Mouse (Mus musculus) limb, embryonic 15.5 days (tissue): ENCODE results near the gene Sdc1. TPM values are rescaled to one million over a fixed set of nuclear protein-coding genes. Genes with fewer than 3 reads are reported as not detected.
A peak's percentile ranks its signal among the peaks of the same experiment; 100 is the strongest.

Experiments
- ATAC-seq: fragments of 200-750 bp; cut with Nextera tagmentation; 2 replicates; pipeline ENCODE4 v1.8.0; 2017; ENCODE audit warnings: low read depth, moderate TSS enrichment; ENCODE audit not compliant: insufficient number of reproducible peaks, low FRiP score, low TSS enrichment
- H3K27ac ChIP-seq: fragments of 300-500 bp; sonication (generic); 2 replicates; pipeline ENCODE4 v1.5.1; 2015; ENCODE audit warnings: moderate library complexity, mild to moderate bottlenecking, inconsistent platforms
- H3K27me3 ChIP-seq: fragments of 300-500 bp; sonication (generic); 2 replicates; pipeline ENCODE4 v1.6.1; 2015; ENCODE audit warnings: inconsistent platforms
- H3K36me3 ChIP-seq: fragments of 300-500 bp; sonication (generic); 2 replicates; pipeline ENCODE4 v1.6.1; 2015; ENCODE audit warnings: inconsistent platforms
- H3K4me1 ChIP-seq: fragments of 300-500 bp; sonication (generic); 2 replicates; pipeline ENCODE4 v1.6.1; 2015; ENCODE audit warnings: inconsistent platforms
- H3K4me2 ChIP-seq: fragments of 300-500 bp; sonication (generic); 2 replicates; pipeline ENCODE4 v1.6.1; 2015; ENCODE audit warnings: mild to moderate bottlenecking, inconsistent platforms
- H3K4me3 ChIP-seq: fragments of 300-500 bp; sonication (generic); 2 replicates; pipeline ENCODE4 v1.5.1; 2015; ENCODE audit warnings: mild to moderate bottlenecking, inconsistent platforms
- H3K9ac ChIP-seq: fragments of 300-500 bp; sonication (generic); 2 replicates; pipeline ENCODE4 v1.6.1; 2015; ENCODE audit warnings: inconsistent platforms
- H3K9me3 ChIP-seq: fragments of 300-500 bp; sonication (generic); 2 replicates; pipeline ENCODE4 v1.6.1; 2016; ENCODE audit warnings: inconsistent platforms
- WGBS: fragments of 180-500 bp; shearing (Covaris S2); methylation state at CpG from one replicate; pipeline ENCODE4 v1.1.7; 2015; 5-methylcytosine and 5-hydroxymethylcytosine counted together
- polyA plus RNA-seq: library from polyadenylated mRNA; unstranded; fragments of >200 nt; fragmentation: Nextera tagmentation; extraction: Ambion mirVana; gene quantifications from 2 replicates; pipeline ENCODE4 v1.2.1, GENCODE M21; 2015

The Sdc1 gene
- polyA plus RNA-seq, 1 experiment from 2014 or later, result 309 TPM

DNA sequence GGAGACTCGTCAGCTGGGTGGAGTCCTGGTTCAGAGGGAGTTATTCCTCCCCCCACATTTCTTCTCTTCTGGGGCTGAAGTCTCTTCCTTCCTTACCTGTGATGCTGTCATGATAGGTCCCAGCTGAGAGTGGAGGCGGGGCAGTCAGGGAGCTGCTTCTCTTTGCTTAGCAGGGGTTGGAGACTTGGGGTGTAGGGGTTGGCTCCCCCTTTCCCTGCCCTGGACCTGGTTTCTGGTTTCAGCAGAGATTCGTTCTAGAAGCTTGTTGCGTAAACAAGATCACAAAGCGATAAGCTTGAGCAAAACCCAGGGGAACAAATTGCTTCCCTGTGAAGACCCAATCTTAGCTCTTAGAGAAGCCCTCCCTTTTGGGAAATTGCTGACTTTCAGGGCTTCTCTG lies 15.4 kb downstream of the Sdc1 start:
- no peak for ATAC-seq
- H3K9me3 ChIP-seq, result no peaks in the 10 kb centered on the region
- no peak overlapping the region for H3K4me2 ChIP-seq
- peaks cover 24% of the 10 kb centered on the region for H3K36me3 ChIP-seq
- no peak overlapping the region for H3K4me3 ChIP-seq
- H3K27me3 ChIP-seq, result no peaks in the 10 kb centered on the region
- H3K9ac ChIP-seq, result no peak overlapping the region
- H3K4me1 ChIP-seq, result peaks cover 58% of the 10 kb centered on the region
- peak overlapping the region; percentile 68; the same call in 1 of the 2 replicates for H3K27ac ChIP-seq
- 55% methylated on average over 5 of the region's 5 CpGs for WGBS

GRCm38 (mm10) chr12:8786984-8787730 lies 16.0 kb downstream of the Sdc1 start:
- no peak overlapping the region for H3K4me2 ChIP-seq
- H3K27ac ChIP-seq, result peak overlapping the region; percentile 68
- peaks cover 51% of the 10 kb centered on the region for H3K4me1 ChIP-seq
- no peak overlapping the region for H3K9ac ChIP-seq
- no peaks in the 10 kb centered on the region for H3K27me3 ChIP-seq
- H3K9me3 ChIP-seq, result no peaks in the 10 kb centered on the region
- H3K4me3 ChIP-seq, result no peak overlapping the region
- peaks cover 31% of the 10 kb centered on the region for H3K36me3 ChIP-seq
- WGBS, result 75% methylated on average over 12 of the region's 12 CpGs
- ATAC-seq, result no peak

- H3K9ac ChIP-seq, result no peak overlapping the region
- no peak for ATAC-seq
Observed at GRCm38 (mm10) chr12:8788469-8788868, 17.3 kb downstream of the Sdc1 start.

GRCm38 (mm10) chr12:8790615-8791014 lies 19.5 kb downstream of the Sdc1 start:
- Histone ChIP-seq H3K9ac (no peak overlapping the region), H3K9me3 (no peaks in the 10 kb centered on the region), H3K27me3 (no peaks in the 10 kb centered on the region), H3K27ac (no peak overlapping the region), H3K4me1 (peaks cover 16% of the 10 kb centered on the region), H3K4me3 (no peak overlapping the region), H3K4me2 (no peak overlapping the region), H3K36me3 (peaks cover 63% of the 10 kb centered on the region)
- 90% methylated on average over 12 of the region's 12 CpGs for WGBS
- ATAC-seq, result no peak

More at GRCm38 (mm10) chr12:8788469-8788868, 17.3 kb downstream of the Sdc1 start:
- Histone ChIP-seq H3K27me3 (no peaks in the 10 kb centered on the region), H3K4me3 (no peak overlapping the region), H3K4me1 (peaks cover 38% of the 10 kb centered on the region), H3K27ac (no peak overlapping the region), H3K9me3 (no peaks in the 10 kb centered on the region), H3K36me3 (peaks cover 44% of the 10 kb centered on the region), H3K4me2 (no peak overlapping the region)
- WGBS, result 76% methylated on average over 3 of the region's 3 CpGs

GRCm38 (mm10) chr12:8793410-8794051 lies 22.4 kb downstream of the Sdc1 start:
- ATAC-seq, result no peak
- no peak overlapping the region for H3K4me2 ChIP-seq
- no peak overlapping the region for H3K27ac ChIP-seq
- no peak overlapping the region for H3K9ac ChIP-seq
- peaks cover 63% of the 10 kb centered on the region for H3K36me3 ChIP-seq
- peaks cover 20% of the 10 kb centered on the region for H3K4me1 ChIP-seq
- H3K4me3 ChIP-seq, result no peak overlapping the region
- no peaks in the 10 kb centered on the region for H3K9me3 ChIP-seq
- WGBS, result 85% methylated on average over 2 of the region's 2 CpGs
- no peaks in the 10 kb centered on the region for H3K27me3 ChIP-seq

DNA sequence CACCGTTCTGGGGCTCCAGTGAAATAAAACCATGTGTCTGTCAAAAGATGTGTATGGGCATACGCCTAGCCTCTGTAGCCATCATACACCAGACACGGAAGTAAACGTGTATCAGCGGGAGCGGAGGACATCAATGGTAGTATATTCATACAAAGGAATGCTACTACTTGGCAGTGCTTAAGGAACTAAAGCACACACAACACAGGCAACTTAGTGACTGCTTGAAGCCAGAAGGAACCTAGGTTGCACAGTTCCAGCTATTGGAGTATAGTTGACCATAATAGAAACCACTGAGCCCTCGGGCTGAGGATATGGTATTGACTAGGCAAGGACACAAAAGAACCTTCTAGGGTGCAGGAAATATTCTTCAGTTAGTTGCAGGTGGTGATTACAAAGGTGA lies 26.8 kb downstream of the Sdc1 start:
- peaks cover 38% of the 10 kb centered on the region for H3K4me1 ChIP-seq
- H3K4me2 ChIP-seq, result no peak overlapping the region
- ATAC-seq, result no peak

DNA sequence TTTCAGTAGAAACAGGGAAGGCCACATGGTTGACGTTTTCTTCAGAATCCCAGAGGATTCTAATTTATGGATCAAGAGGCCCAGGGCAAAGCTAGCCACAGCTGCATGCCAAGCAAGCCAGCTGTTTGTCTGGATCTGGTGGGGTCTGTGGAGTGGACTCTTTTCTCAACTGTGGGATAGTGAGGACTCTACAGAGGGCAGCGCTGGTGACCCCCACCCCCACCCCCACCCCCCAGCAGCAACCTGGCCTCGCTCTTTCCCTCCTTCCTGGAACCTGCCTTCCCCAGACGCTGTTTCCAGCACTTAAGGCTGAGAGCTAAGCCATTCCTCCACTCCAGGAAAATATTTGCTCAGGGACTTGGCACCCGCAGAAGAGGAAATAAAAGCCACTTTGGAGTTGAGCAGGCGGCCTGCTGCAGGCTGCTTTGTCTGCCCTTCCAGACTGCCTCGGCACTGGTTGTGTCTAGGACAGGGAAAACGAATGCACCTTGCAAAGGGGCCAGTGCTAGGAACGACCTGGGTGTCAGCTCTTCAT lies 27.4 kb downstream of the Sdc1 start:
- peak; percentile 59; the same call in 1 of the 2 replicates for ATAC-seq
- H3K4me2 ChIP-seq, result no peak overlapping the region
- 11% methylated on average over 9 of the region's 9 CpGs for WGBS
- H3K9me3 ChIP-seq, result no peaks in the 10 kb centered on the region
- peak overlapping the region; percentile 84 for H3K27ac ChIP-seq
- H3K4me3 ChIP-seq, result no peak overlapping the region
- no peaks in the 10 kb centered on the region for H3K27me3 ChIP-seq
- peaks cover 42% of the 10 kb centered on the region for H3K4me1 ChIP-seq
- H3K9ac ChIP-seq, result no peak overlapping the region
- H3K36me3 ChIP-seq, result peaks cover 18% of the 10 kb centered on the region

More for the DNA sequence above, 26.8 kb downstream of the Sdc1 start:
- no peak overlapping the region for H3K9ac ChIP-seq
- H3K27me3 ChIP-seq, result no peaks in the 10 kb centered on the region
- peaks cover 24% of the 10 kb centered on the region for H3K36me3 ChIP-seq
- peak overlapping the region; percentile 84 for H3K27ac ChIP-seq
- H3K4me3 ChIP-seq, result no peak overlapping the region
- H3K9me3 ChIP-seq, result no peaks in the 10 kb centered on the region
- WGBS, result 64% methylated on average over 7 of the region's 7 CpGs

- H3K36me3 ChIP-seq, result no peaks in the 10 kb centered on the region
- ATAC-seq, result peak; percentile 40
- no peaks in the 10 kb centered on the region for H3K9me3 ChIP-seq
- WGBS, result 28% methylated on average over 10 of the region's 10 CpGs
- H3K4me1 ChIP-seq, result peaks cover 44% of the 10 kb centered on the region
- no peaks in the 10 kb centered on the region for H3K27me3 ChIP-seq
- peak overlapping the region; percentile 71 for H3K27ac ChIP-seq
- no peak overlapping the region for H3K9ac ChIP-seq
- H3K4me2 ChIP-seq, result no peak overlapping the region
- H3K4me3 ChIP-seq, result no peak overlapping the region
Observed at GRCm38 (mm10) chr12:8803421-8804076, 32.4 kb downstream of the Sdc1 start.

GRCm38 (mm10) chr12:8804077-8804456 lies 32.9 kb downstream of the Sdc1 start:
- peak overlapping the region; percentile 71; the same call in 1 of the 2 replicates for H3K27ac ChIP-seq

GRCm38 (mm10) chr12:8804934-8805722 lies 34.0 kb downstream of the Sdc1 start:
- Histone ChIP-seq H3K4me3 (no peak overlapping the region), H3K4me2 (no peak overlapping the region), H3K9me3 (no peaks in the 10 kb centered on the region), H3K36me3 (no peaks in the 10 kb centered on the region), H3K27me3 (no peaks in the 10 kb centered on the region), H3K4me1 (peaks cover 28% of the 10 kb centered on the region), H3K9ac (no peak overlapping the region), H3K27ac (no peak overlapping the region)
- 64% methylated on average over 7 of the region's 7 CpGs for WGBS
- ATAC-seq, result no peak

More at GRCm38 (mm10) chr12:8804077-8804456, 32.9 kb downstream of the Sdc1 start:
- 45% methylated on average over 3 of the region's 3 CpGs for WGBS
- H3K27me3 ChIP-seq, result no peaks in the 10 kb centered on the region
- H3K4me2 ChIP-seq, result no peak overlapping the region
- H3K9me3 ChIP-seq, result no peaks in the 10 kb centered on the region
- ATAC-seq, result no peak
- H3K9ac ChIP-seq, result no peak overlapping the region
- no peak overlapping the region for H3K4me3 ChIP-seq
- peaks cover 38% of the 10 kb centered on the region for H3K4me1 ChIP-seq
- no peaks in the 10 kb centered on the region for H3K36me3 ChIP-seq

DNA sequence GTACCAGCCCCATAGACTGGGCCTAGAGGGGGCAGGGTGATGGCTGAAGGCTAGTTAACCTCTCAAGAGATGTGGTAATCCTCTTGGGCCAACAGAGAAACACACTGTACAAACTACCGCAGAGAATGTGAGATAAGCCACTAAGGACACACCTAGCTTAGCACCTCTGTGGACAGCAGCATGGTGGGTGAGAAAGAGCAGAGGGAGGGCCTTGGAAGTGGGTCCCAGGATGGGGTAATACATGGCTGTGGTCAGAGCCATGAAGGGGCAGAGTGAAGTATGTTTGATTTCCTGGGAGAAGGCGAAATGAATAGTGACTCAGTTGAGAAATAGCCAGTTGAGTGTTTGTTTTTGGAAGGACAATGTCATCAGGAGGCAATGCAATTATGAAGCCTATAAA lies 38.0 kb downstream of the Sdc1 start:
- H3K4me3 ChIP-seq, result no peak overlapping the region
- H3K9ac ChIP-seq, result no peak overlapping the region
- H3K27ac ChIP-seq, result no peak overlapping the region
- no peak overlapping the region for H3K4me2 ChIP-seq
- no peaks in the 10 kb centered on the region for H3K36me3 ChIP-seq
- no peaks in the 10 kb centered on the region for H3K27me3 ChIP-seq
- peaks cover 32% of the 10 kb centered on the region for H3K4me1 ChIP-seq
- no peak for ATAC-seq
- H3K9me3 ChIP-seq, result no peaks in the 10 kb centered on the region
- WGBS, result 83% methylated on average over 2 of the region's 2 CpGs
